Mouse (Mus musculus) liver, adult 2 months (tissue): ENCODE results near the gene Hpcal1.
"Not testable (repeated sequence)": the region's sequence is repeated elsewhere in the genome, so short reads cannot be mapped to it uniquely, and the experiment has no call there.

ENCODE experiments used
- CTCF ChIP-seq: fragments of 200-500 bp; IDR thresholded peaks from 2 replicates; pipeline ENCODE4 v1.5.1; 2011; ENCODE audit warnings: low read depth, low read length, control low read depth
- POLR2A ChIP-seq: fragments of 200-500 bp; IDR thresholded peaks from 2 replicates; pipeline ENCODE4 v1.6.1; 2011; ENCODE audit warnings: low read length, control low read depth; ENCODE audit not compliant: insufficient read depth; ENCODE audit errors: extremely low read depth

DNA sequence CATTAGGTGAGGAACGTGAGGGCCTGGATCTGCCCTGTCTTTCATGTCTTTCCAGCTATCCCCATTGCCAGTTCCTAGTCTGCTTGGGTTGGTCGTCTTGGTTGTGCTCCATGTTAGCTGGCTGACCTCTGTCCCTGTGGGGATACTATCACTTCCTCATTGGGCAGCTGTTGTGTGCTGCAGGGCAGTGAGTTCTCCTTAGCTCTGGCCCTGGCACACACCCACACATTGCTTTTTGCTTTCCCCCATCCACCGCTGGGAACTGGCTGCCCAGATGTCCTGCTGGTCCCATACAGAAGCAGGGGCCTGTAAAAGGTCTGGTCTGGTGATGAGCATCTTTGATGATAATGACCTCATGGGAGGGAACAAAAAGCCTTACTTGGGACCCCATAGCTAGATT lies 84.2 kb downstream of the Hpcal1 start:
- TF ChIP-seq POLR2A, CTCF: not testable (repeated sequence)
